Mouse (Mus musculus) thymus, adult 2 months (tissue): ENCODE results near the gene Kcnd2. TPM values are rescaled to one million over a fixed set of nuclear protein-coding genes. Genes with fewer than 3 reads are reported as not detected.

Source experiments
- DNase-seq: peaks from one replicate; pipeline ENCODE4 v3.0.0; 2021
- H3K27ac ChIP-seq: fragments of 200-500 bp; 2 replicates; pipeline ENCODE4 v1.5.1; 2012; ENCODE audit warnings: low read length, control low read depth; ENCODE audit not compliant: control insufficient read depth, insufficient read depth
- H3K27me3 ChIP-seq: fragments of 200-500 bp; 2 replicates; pipeline ENCODE4 v1.6.1; 2012; ENCODE audit warnings: mild to moderate bottlenecking, low read length, moderate library complexity, mixed read lengths; ENCODE audit not compliant: control insufficient read depth, insufficient read depth
- H3K36me3 ChIP-seq: fragments of 200-500 bp; 2 replicates; pipeline ENCODE4 v1.6.1; 2012; ENCODE audit warnings: mild to moderate bottlenecking, low read length, moderate library complexity; ENCODE audit not compliant: control insufficient read depth, insufficient read depth
- H3K4me1 ChIP-seq: fragments of 200-500 bp; replicated peaks from 2 replicates; pipeline ENCODE4 v1.6.1; 2012; ENCODE audit warnings: low read length; ENCODE audit not compliant: control insufficient read depth, insufficient read depth
- H3K4me3 ChIP-seq: fragments of 200-500 bp; 2 replicates; pipeline ENCODE4 v1.5.1; 2012; ENCODE audit warnings: mild to moderate bottlenecking, low read length, control low read depth, moderate library complexity; ENCODE audit not compliant: control insufficient read depth, insufficient read depth
- CTCF ChIP-seq: fragments of 200-500 bp; IDR thresholded peaks from 2 replicates; pipeline ENCODE4 v1.5.1; 2012; ENCODE audit warnings: mild to moderate bottlenecking, control low read depth, low read length, moderate library complexity, borderline replicate concordance; ENCODE audit not compliant: control insufficient read depth, poor library complexity, insufficient read depth; ENCODE audit errors: extremely low read depth
- POLR2A ChIP-seq: fragments of 200-500 bp; IDR thresholded peaks from 2 replicates; pipeline ENCODE4 v1.6.1; 2012; ENCODE audit warnings: mild to moderate bottlenecking, low read length, control low read depth, moderate library complexity; ENCODE audit not compliant: control insufficient read depth, poor library complexity, insufficient read depth; ENCODE audit errors: extremely low read depth
- WGBS: fragments of 180-500 bp; shearing (Covaris S2); methylation state at CpG from one replicate; pipeline ENCODE4 v1.1.7; 2018; 5-methylcytosine and 5-hydroxymethylcytosine counted together
- polyA plus RNA-seq: library from polyadenylated mRNA; depleted of rRNA; stranded (reverse); fragments of >200 nt; gene quantifications from 2 replicates; pipeline ENCODE4 v1.2.3, GENCODE M21; 2012

Gene Kcnd2
- polyA plus RNA-seq, 1 experiment, result 0.50 TPM

- no peak for DNase-seq
- no peaks in the 10 kb centered on the region for H3K27me3 ChIP-seq
- no peak for TF ChIP-seq POLR2A
- no peak for TF ChIP-seq CTCF
- H3K36me3 ChIP-seq, result no peaks in the 10 kb centered on the region
- no peaks in the 10 kb centered on the region for H3K4me1 ChIP-seq
- H3K27ac ChIP-seq, result no peak overlapping the region
- WGBS, result 28% methylated on average over 1 of the region's 1 CpGs
- H3K4me3 ChIP-seq, result no peak overlapping the region
Measured at GRCm38 (mm10) chr6:21534820-21535219, 319.5 kb downstream of the Kcnd2 start.

GRCm38 (mm10) chr6:21551501-21551900 is 336.2 kb downstream of the Kcnd2 start:
- WGBS, result 83% methylated on average over 9 of the region's 9 CpGs

GRCm38 (mm10) chr6:21570964-21571363 is 355.7 kb downstream of the Kcnd2 start:
- H3K27me3 ChIP-seq, result no peaks in the 10 kb centered on the region
- no peak overlapping the region for H3K4me3 ChIP-seq
- DNase-seq, result no peak
- TF ChIP-seq CTCF (no peak), POLR2A (no peak)
- H3K36me3 ChIP-seq, result no peaks in the 10 kb centered on the region
- H3K27ac ChIP-seq, result no peak overlapping the region
- 62% methylated on average over 6 of the region's 6 CpGs for WGBS
- no peaks in the 10 kb centered on the region for H3K4me1 ChIP-seq

More at GRCm38 (mm10) chr6:21551501-21551900, 336.2 kb downstream of the Kcnd2 start:
- no peaks in the 10 kb centered on the region for H3K27me3 ChIP-seq
- H3K4me3 ChIP-seq, result no peak overlapping the region
- no peak for DNase-seq
- H3K36me3 ChIP-seq, result no peaks in the 10 kb centered on the region
- no peak overlapping the region for H3K27ac ChIP-seq
- no peak for TF ChIP-seq CTCF
- TF ChIP-seq POLR2A, result no peak
- no peaks in the 10 kb centered on the region for H3K4me1 ChIP-seq

- no peaks in the 10 kb centered on the region for H3K36me3 ChIP-seq
- no peak for TF ChIP-seq POLR2A
- no peak for TF ChIP-seq CTCF
- H3K27me3 ChIP-seq, result no peaks in the 10 kb centered on the region
- H3K27ac ChIP-seq, result no peak overlapping the region
- WGBS, result 92% methylated on average over 3 of the region's 3 CpGs
- H3K4me1 ChIP-seq, result no peaks in the 10 kb centered on the region
- no peak overlapping the region for H3K4me3 ChIP-seq
- no peak for DNase-seq
Measured at GRCm38 (mm10) chr6:21590156-21590555, 374.9 kb downstream of the Kcnd2 start.

- Histone ChIP-seq H3K36me3 (no peaks in the 10 kb centered on the region), H3K27ac (no peak overlapping the region), H3K27me3 (no peaks in the 10 kb centered on the region), H3K4me3 (no peak overlapping the region), H3K4me1 (no peaks in the 10 kb centered on the region)
- no peak for DNase-seq
- WGBS, result 84% methylated on average over 3 of the region's 3 CpGs
- TF ChIP-seq CTCF (no peak), POLR2A (no peak)
Measured at GRCm38 (mm10) chr6:21597424-21597823, 382.1 kb downstream of the Kcnd2 start.

GRCm38 (mm10) chr6:21609381-21610059 is 394.2 kb downstream of the Kcnd2 start:
- Histone ChIP-seq H3K27me3 (no peaks in the 10 kb centered on the region), H3K27ac (no peak overlapping the region), H3K36me3 (no peaks in the 10 kb centered on the region), H3K4me3 (no peak overlapping the region), H3K4me1 (no peaks in the 10 kb centered on the region)
- WGBS, result 85% methylated on average over 7 of the region's 7 CpGs
- DNase-seq, result no peak
- TF ChIP-seq CTCF (no peak), POLR2A (no peak)
